Mouse (Mus musculus) brain, embryonic 18.5 days (tissue): Measurements from ENCODE around the gene Gm10142.
"Not testable (repeated sequence)": the region's sequence is repeated elsewhere in the genome, so short reads cannot be mapped to it uniquely, and the experiment has no call there.

ENCODE experiments used
- DNase-seq: peaks from one replicate; pipeline ENCODE4 v3.0.0-alpha.2; 2012; ENCODE audit warnings: low read depth, low spot score

Gm10142 gene

DNA sequence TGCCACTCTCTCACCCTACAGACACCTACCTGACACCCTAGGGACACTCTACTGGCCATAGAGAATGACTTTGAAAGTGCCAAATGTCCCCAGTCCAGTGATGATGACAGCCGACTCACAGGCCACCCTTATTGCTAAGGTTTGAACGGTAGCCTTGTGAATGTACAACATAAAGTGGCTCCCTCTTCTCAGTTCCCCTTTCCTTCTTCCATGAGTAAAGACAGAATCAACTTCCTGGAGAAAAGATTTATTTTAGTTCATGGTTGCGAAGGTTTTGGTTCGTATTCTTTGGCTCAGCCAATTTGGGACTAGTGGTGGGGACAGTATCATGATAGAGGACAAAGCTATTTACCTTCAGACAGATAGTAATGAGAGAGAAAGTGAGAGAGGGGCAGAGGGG is 23.3 kb downstream of the Gm10142 start:
- no peak for DNase-seq

DNA sequence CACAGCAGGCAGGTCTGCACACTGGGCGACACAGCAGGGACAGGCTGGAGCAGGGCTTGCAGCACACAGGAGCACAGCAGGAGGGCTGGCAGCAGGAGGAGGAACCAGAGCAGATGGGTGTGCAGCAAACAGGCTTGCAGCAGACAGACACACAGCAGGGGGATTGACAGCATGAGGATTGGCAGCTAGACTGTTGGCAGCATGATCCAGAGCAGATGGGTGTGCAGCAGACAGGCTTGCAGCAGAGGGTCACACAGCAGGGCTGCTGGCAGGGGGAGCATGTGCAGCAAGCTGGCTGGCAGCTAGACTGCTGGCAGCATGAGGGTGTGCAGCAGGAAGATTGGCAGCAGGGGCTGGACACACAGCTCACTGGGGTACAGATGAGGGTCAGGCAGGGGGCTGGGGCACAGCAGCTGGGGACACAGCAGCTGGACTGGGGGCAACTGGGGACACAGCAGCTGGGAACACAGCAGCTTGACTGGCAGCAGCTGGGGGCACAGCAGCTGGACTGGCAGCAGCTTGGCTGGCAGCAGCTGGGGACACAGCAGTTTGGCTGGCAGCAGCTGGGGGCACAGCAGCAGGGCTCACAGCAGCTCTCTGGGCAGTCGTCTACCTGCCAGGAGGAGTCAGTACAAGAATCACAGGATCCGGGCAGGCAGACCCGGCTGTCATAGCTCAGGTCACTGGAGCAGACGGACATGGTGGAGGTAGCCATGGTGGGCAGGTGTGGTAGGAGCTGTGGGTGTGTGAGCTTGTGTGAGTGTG is 26.5 kb downstream of the Gm10142 start, which contains the start of gene Gm18596:
Gm18596 (minus strand) TSS at position 715 of the 765 bp plus-strand sequence.
- not testable (repeated sequence) for DNase-seq

DNA sequence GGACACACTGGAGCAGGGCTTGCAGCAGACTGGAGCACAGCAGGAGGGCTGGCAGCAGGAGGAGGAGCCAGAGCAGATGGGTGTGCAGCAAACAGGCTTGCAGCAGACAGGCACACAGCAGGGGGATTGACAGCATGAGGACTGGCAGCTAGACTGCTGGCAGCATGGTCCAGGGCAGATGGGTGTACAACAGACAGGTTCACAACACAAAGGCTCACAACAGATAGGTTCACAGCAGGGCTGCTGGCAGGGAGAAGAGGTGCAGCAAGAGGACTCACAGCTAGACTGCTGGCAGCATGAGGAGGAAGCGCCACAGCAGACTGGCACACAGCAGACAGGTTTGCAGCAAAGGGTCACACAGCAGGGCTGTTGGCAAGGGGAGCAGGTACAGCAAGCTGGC is 35.1 kb downstream of the Gm10142 start:
- DNase-seq: not testable (repeated sequence)

DNA sequence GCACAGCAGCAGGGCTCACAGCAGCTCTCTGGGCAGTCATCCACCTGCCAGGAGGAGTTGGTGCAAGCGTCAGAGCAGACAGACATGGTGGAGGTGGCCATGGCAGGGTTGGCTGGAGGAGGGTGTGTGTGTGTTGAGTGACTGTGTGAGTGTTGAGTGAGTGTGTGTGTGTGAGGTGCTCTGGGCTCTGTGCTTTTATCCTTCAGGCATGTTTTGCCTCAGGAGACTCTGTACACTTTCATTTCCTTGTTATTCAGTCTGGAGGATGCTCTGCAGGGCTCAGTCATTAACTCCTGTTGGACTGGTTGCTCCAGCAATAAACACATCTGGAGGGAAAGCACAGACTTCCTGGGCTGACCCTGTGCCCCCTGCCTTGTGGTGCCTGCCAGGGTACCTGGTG is 35.6 kb downstream of the Gm10142 start, which contains the start of gene Gm9736:
Gm9736 (minus strand) TSS at position 101 of the 400 bp plus-strand sequence.
- DNase-seq: not testable (repeated sequence)

DNA sequence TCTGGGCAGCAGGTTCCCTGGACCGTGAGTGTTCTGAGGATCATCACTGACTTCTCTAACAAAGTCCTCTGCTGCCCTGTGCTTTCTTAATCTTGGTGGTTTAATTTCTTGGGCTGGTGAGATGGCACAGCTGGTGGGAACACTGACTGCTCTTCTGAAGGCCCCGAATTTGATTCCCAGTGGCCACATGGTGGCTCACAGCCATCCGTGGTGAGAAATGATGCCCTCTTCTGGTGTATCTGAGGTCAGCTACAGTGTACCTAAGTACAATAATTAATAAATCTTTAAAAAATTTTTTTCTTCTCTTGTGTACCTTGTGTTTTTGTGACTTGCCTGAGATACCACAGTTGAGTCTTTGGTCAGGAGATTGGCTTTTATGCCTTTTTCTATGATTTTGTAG is 36.7 kb downstream of the Gm10142 start:
- DNase-seq: not testable (repeated sequence)

DNA sequence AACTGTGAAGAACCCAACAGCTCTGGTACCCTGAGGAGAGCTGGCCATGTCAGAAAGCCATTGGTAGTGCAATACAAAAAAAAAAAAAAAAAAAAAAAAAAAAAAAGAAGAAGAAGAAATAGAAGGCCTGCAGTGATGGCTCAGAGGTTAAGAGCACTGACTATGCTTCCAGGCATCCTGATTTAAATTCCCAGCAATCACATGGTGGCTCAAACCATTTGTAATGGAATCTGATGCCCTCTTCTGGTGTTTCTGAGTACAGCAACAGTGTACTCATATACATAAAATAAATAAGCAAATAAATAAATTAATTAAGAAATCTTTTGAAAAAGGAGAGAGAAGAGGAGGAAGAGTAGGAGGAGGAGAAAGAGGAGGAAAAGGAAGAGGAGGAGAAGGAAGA is 37.8 kb downstream of the Gm10142 start:
- DNase-seq: no peak

DNA sequence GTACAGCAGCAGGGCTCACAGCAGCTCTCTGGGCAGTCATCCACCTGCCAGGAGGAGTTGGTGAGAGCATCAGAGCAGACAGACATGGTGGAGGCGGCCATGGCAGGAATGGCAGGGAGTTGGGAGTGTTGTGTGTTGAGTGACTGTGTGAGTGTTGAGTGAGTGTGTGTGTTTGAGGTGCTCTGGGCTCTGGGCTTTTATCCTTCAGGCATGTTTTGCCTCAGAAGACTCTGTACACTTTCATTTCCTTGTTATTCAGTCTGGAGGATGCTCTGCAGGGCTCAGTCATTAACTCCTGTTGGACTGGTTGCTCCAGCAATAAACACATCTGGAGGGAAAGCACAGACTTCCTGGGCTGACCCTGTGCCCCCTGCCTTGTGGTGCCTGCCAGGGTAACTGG is 44.0 kb downstream of the Gm10142 start, which contains the start of gene Gm3233:
Gm3233 (minus strand) TSS at position 101 of the 400 bp plus-strand sequence.
- DNase-seq: not testable (repeated sequence)
